Mouse (Mus musculus): ENCODE measurements around the gene Bex1.

Bex1 gene

GRCm38 (mm10) chrX:136172118-136172551, 43.2 kb downstream of the Bex1 start, which contains the start of gene Tceal8:
TSS of gene Tceal8 (minus strand) at chrX:136172342.
- DNase-seq (ENCODE audit: low spot score) = peak; percentile 73

- peak; percentile 68 for DNase-seq (ENCODE audit: low spot score)
These were observed 43.9 kb downstream of the Bex1 start for GRCm38 (mm10) chrX:136171189-136172117.

GRCm38 (mm10) chrX:136170625-136171024, 44.7 kb downstream of the Bex1 start:
- DNase-seq (ENCODE audit: low spot score) = no peak

Measured in testis, postnatal 10 days (tissue).